Mouse (Mus musculus) stomach, postnatal 0 days (tissue): ENCODE data around the gene Mcfd2.

Experiments used
- CTCF ChIP-seq: IDR thresholded peaks from 2 replicates; pipeline ENCODE4 v1.5.1; 2016; ENCODE audit warnings: antibody characterized with exemption, low read depth, mild to moderate bottlenecking, moderate library complexity
- EP300 ChIP-seq: optimal IDR thresholded peaks from 2 replicates; pipeline ENCODE3; 2016; ENCODE audit warnings: antibody characterized with exemption

DNA sequence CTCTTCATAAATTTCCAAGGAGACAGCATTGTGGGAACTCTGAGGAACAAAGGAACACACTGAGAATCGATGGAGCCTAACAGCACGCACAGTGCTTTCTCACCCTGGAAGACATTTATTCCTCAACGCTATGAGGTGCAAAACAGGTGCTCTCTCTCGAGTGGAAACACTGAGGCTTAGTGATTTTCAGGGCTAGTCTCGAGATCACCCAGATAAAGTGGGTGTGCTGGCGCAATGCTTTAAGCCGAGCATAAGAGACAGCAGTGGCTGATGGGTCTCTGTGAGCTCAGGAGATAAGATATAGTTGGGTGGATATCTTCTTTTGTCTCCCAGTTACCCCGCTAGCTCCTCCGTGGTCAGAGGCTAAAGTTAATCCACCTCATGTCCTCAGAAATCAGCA, 19.6 kb downstream of the Mcfd2 start:
- no peak for TF ChIP-seq CTCF
- no peak for TF ChIP-seq EP300
